ENCODE assay signal across 8 mouse cellular contexts in the genomic region with DNA sequence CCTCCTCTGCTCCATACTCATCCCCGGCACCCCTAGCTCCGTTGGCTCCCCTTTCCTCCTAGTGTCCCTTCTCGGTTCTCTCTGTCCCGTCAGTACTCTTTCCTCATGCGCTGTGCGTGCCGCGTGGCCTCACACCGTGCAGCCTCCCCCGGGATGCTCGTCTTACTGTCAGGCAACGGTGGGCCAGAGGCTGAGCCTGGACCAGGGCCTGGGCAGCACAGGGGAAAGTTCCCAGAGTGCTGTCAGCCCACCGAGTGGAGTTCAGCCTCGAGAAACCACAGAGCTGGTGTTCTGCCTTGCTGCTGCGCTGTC. TPM values are rescaled to one million over a fixed set of nuclear protein-coding genes. Genes with fewer than 3 reads are reported as not detected.
A peak's percentile ranks its signal among the peaks of the same experiment; 100 is the strongest.
DNase-seq lines count a peak whose midpoint lies in the region; ATAC-seq and TF ChIP-seq lines count a peak whose summit lies in the region.

No protein-coding gene starts in this region.

- peaks cover 53% of the 10 kb centered on the region for H3K79me2 ChIP-seq in MEL (ENCODE audit: control insufficient read depth, insufficient read depth, low read length, poor library complexity)

- peak; percentile 4 for DNase-seq in heart, adult 8-10 months (ENCODE audit: low spot score)
- DNase-seq in heart, adult 11 months, result no peak
- DNase-seq in MEL (ENCODE audit: low read depth, low spot score), result peak; percentile 70
- DNase-seq in forebrain, embryonic 10.5 days (ENCODE audit: extremely low spot score, low spot score), result no peak
- no peak for DNase-seq in midbrain, embryonic 11.5 days (ENCODE audit: low spot score, missing footprints)
- DNase-seq in T-cell, adult 2 months (ENCODE audit: low spot score), result no peak
- DNase-seq in adrenal gland, adult 8-10 months, result no peak

- no peak overlapping the region for H3K27ac ChIP-seq in MEL (ENCODE audit: control insufficient read depth, low read depth, low read length)
- H3K27ac ChIP-seq in forebrain, embryonic 10.5 days, result peak overlapping the region; percentile 92
- H3K27ac ChIP-seq in midbrain, embryonic 11.5 days (ENCODE audit: low read depth, low read length), result no peak overlapping the region

- peaks cover 0 to 25% of the 10 kb centered on the region in 2 experiments; a peak in 2 of 4 replicates for H3K36me3 ChIP-seq in MEL (ENCODE audit: control insufficient read depth in 1 of 2, insufficient read depth in 2 of 2, low read length in 2 of 2)
- H3K36me3 ChIP-seq in forebrain, embryonic 10.5 days (replicated peaks), result 0 out of 2 replicates have a peak, but pooled peaks cover 6% of the 10 kb centered on the region
- no peaks in the 10 kb centered on the region for H3K36me3 ChIP-seq in midbrain, embryonic 11.5 days (ENCODE audit: control insufficient read depth, insufficient read depth, low read length)

- no peak for TF ChIP-seq POLR2A in MEL (IDR thresholded peaks at IDR 0.05; ENCODE audit: control insufficient read depth in 1 of 2, insufficient read depth in 1 of 2, low read depth in 1 of 2, low read length in 2 of 2, poor library complexity in 1 of 2)

- H3K9ac ChIP-seq in MEL (ENCODE audit: control insufficient read depth, low read depth, low read length, poor library complexity, severe bottlenecking), result peak overlapping the region; percentile 76
- H3K9ac ChIP-seq in midbrain, embryonic 11.5 days (ENCODE audit: low read length), result peak overlapping the region; percentile 84

- peak overlapping the region; percentile 76 to 90 for H3K4me3 ChIP-seq in MEL (ENCODE audit: control insufficient read depth in 1 of 2, insufficient read depth in 1 of 2, low read depth in 2 of 2, low read length in 2 of 2)
- H3K4me3 ChIP-seq in forebrain, embryonic 10.5 days, result peak overlapping the region; percentile 77
- peak overlapping the region; percentile 84 for H3K4me3 ChIP-seq in midbrain, embryonic 11.5 days (ENCODE audit: low read depth, low read length)

- no peaks in the 10 kb centered on the region for H3K27me3 ChIP-seq in MEL (ENCODE audit: control insufficient read depth in 1 of 2, insufficient read depth in 2 of 2, low read length in 2 of 2)
- no peaks in the 10 kb centered on the region for H3K27me3 ChIP-seq in forebrain, embryonic 10.5 days (ENCODE audit: poor library complexity, severe bottlenecking)
- no peaks in the 10 kb centered on the region for H3K27me3 ChIP-seq in midbrain, embryonic 11.5 days (ENCODE audit: control insufficient read depth, insufficient read depth, low read length)

- H3K4me1 ChIP-seq in MEL (ENCODE audit: control insufficient read depth in 1 of 2, insufficient read depth in 2 of 2, low read length in 2 of 2), result peaks cover 2 to 23% of the 10 kb centered on the region in 2 experiments; a peak in 3 of 4 replicates
- H3K4me1 ChIP-seq in forebrain, embryonic 10.5 days, result peaks cover 29% of the 10 kb centered on the region
- H3K4me1 ChIP-seq in midbrain, embryonic 11.5 days (ENCODE audit: control insufficient read depth, insufficient read depth, low read length), result peaks cover 15% of the 10 kb centered on the region

- H3K4me2 ChIP-seq in midbrain, embryonic 11.5 days, result peak overlapping the region; percentile 97

- peak; percentile 35 for ATAC-seq in inflammation-experienced regulatory T-cells, adult 6 months
- no peak; the same call in 1 of the 2 replicates for ATAC-seq in midbrain, embryonic 11.5 days (ENCODE audit: low FRiP score)

- WGBS in forebrain, embryonic 10.5 days, result under 1% methylated on average over 15 of the region's 15 CpGs
- WGBS in midbrain, embryonic 11.5 days, result under 1% methylated on average over 15 of the region's 15 CpGs

- TF ChIP-seq RAD21 in MEL (IDR thresholded peaks at IDR 0.05; ENCODE audit: low read depth, low read length), result no peak

- TF ChIP-seq EP300 in MEL (IDR thresholded peaks at IDR 0.05; ENCODE audit: low read depth in 1 of 2, low read length in 2 of 2), result no peak

- TF ChIP-seq CTCF in MEL (IDR thresholded peaks at IDR 0.05 in 2 of 3, conservative IDR thresholded peaks at IDR 0.05 in 1 of 3; ENCODE audit: control insufficient read depth in 1 of 3, insufficient read depth in 1 of 3, low read depth in 2 of 3, low read length in 3 of 3, poor library complexity in 1 of 3, severe bottlenecking in 1 of 3), result no peak

- H3K9me3 ChIP-seq in MEL (replicated peaks; ENCODE audit: insufficient read depth, low read length), result no peaks in the 10 kb centered on the region
- H3K9me3 ChIP-seq in forebrain, embryonic 10.5 days, result no peaks in the 10 kb centered on the region
- H3K9me3 ChIP-seq in midbrain, embryonic 11.5 days (ENCODE audit: control insufficient read depth, low read length), result no peaks in the 10 kb centered on the region

TF ChIP-seq in MEL, 35 proteins besides CTCF, POLR2A, EP300 and RAD21:
- TF ChIP-seq SMC3 (IDR thresholded peaks at IDR 0.05; ENCODE audit: low read depth, low read length) (no peak), NRF1 (IDR thresholded peaks at IDR 0.05; ENCODE audit: insufficient read depth, low read depth, low read length, poor library complexity, severe bottlenecking) (no peak), ELF1 (IDR thresholded peaks at IDR 0.05; ENCODE audit: low read depth, low read length) (no peak), MAX (IDR thresholded peaks at IDR 0.05; ENCODE audit: low read length) (no peak; the same call in 1 of the 2 replicates), POLR2AphosphoS2 (IDR thresholded peaks at IDR 0.05; ENCODE audit: low read length) (no peak), POLR2AphosphoS5 (IDR thresholded peaks at IDR 0.05; ENCODE audit: borderline replicate concordance, low read depth, low read length) (no peak), CHD2 (IDR thresholded peaks at IDR 0.05; ENCODE audit: low read length) (no peak), JUND (IDR thresholded peaks at IDR 0.05; ENCODE audit: low read depth, low read length) (no peak)

RNA-seq across cellular contexts. Expression of gene Ippk, which starts 0.5 kb away (rescaled TPM):
- 1 to 10 TPM; 5.5 to 7.5 (median 7.1) TPM for total RNA-seq in heart, adult 8-10 months (2022)
- total RNA-seq in MEL (2012; rRNA removed), result 18.5 and 19.6 TPM in 2 replicates
- polyA plus RNA-seq in MEL (2012; ENCODE audit: insufficient read depth in 1 of 2, insufficient read length in 2 of 2, low read depth in 1 of 2, low replicate concordance in 2 of 2, missing spikeins in 1 of 2), result 10 to 100 TPM in 1 of 2 experiments, not detected in 1; 14.0 TPM
- 18.7 and 20.4 TPM in 2 replicates for polyA plus RNA-seq in forebrain, embryonic 10.5 days (2016; fragmentation: Nextera tagmentation; extraction: Ambion mirVana)
- polyA plus RNA-seq in inflammation-experienced regulatory T-cells, adult 6 months (2017; shearing (Covaris generic)), result 1 to 10 TPM; 3.8 to 5.3 (median 4.3) TPM
- polyA plus RNA-seq in midbrain, embryonic 11.5 days (2014; fragmentation: Nextera tagmentation; extraction: Ambion mirVana), result 13.7 and 18.3 TPM in 2 replicates
- total RNA-seq in adrenal gland, adult 8-10 months (2022), result 10 to 100 TPM; 38.1 to 43.5 (median 39.4) TPM

Comparison
In these comparisons a context has a peak if more than half of its experiments do, and no peak if none do; other contexts are left out.
1. DNase-seq: peak in heart, adult 8-10 months (single experiment) and MEL (single experiment); none in heart, adult 11 months (single experiment), forebrain, embryonic 10.5 days (single experiment), midbrain, embryonic 11.5 days (single experiment), T-cell, adult 2 months (single experiment) and adrenal gland, adult 8-10 months (single experiment).
2. Peak in every context shown above with its lines, with median percentiles within 50 percentile points of each other: H3K4me3 ChIP-seq.